Mouse (Mus musculus): ENCODE measurements at regions not wholly inside any gene's neighbourhood (a gene's known extent, or its start where the extent isn't known, plus 50 kb on each side); places are given as distances from the start of the nearest gene placed in this dataset.

DNA sequence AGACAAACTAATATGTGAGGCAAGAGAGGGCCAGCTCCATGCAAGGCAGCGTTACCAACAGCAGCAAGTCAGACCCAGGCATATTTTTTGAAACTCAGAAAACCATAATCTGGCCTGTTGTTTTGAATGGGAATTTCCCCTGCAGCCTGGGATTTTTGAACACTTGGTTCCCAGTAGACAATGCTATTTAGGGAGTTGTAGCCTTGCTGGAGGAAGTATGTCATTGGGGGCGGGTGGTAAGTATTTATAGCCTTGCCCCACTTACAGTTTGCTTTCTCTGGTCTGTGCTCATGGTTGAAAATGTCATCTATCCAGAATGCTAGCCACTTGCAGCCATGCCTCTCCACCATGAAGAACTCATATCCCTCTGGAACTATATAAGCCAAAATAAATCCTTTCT, 894.9 kb upstream of the Car8 start:
- TF ChIP-seq POLR2A (IDR thresholded peaks at IDR 0.05; ENCODE audit: insufficient read depth, low read depth, low read length) (no peak), CTCF (IDR thresholded peaks at IDR 0.05; ENCODE audit: insufficient read depth, low read depth, low read length) (no peak)
